Mouse (Mus musculus): ENCODE measurements around the gene Tor1aip2.

DNA sequence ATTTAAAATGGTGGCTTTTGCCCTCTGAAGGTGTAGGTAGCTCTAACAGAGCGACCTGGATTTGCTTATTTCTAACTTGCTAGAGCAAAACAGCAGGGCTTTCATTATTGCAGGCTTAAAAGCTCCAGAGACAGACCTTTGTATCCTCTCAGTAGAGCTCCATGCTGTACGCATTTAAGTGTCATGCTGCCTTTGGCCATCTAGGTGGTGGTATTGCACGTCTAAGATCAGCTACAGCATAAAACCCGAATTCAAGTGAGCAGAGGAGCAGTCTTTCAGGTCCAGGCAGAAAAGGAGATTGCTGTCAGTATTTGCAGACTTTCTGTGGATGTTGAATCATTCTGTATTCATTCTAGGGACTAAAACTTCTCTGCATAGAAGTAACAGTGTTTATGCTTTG, 7.8 kb downstream of the Tor1aip2 start:
- TF ChIP-seq GATA1 (IDR thresholded peaks at IDR 0.05; ENCODE audit: borderline replicate concordance, low read length) (no peak), FLI1 (IDR thresholded peaks at IDR 0.05; ENCODE audit: low read length) (no peak)
